Mouse (Mus musculus): ENCODE data around the gene Slc25a51.
"Not testable (repeated sequence)": the region's sequence is repeated elsewhere in the genome, so short reads cannot be mapped to it uniquely, and the experiment has no call there.

Gene Slc25a51

DNA sequence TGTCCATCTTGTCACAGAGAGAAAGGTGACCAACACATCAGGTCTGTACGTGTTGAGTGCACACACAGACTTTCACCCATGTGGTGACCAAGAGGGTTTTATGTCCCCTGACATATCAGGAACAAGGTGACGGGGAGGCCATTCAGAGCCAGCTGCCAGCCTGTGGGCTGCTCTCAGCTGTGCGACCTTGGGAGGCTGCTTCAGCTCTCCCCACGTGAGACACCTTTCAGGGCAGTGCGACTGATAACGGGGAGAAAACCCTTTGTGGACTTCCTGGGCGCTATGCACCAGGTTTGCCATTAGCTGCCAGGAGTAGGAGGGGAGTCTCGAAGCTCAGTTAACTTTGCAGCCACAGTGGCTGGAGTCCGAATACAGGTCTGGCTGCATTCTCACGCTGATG, 14.1 kb upstream of the Slc25a51 start:
- no peak for DNase-seq

DNA sequence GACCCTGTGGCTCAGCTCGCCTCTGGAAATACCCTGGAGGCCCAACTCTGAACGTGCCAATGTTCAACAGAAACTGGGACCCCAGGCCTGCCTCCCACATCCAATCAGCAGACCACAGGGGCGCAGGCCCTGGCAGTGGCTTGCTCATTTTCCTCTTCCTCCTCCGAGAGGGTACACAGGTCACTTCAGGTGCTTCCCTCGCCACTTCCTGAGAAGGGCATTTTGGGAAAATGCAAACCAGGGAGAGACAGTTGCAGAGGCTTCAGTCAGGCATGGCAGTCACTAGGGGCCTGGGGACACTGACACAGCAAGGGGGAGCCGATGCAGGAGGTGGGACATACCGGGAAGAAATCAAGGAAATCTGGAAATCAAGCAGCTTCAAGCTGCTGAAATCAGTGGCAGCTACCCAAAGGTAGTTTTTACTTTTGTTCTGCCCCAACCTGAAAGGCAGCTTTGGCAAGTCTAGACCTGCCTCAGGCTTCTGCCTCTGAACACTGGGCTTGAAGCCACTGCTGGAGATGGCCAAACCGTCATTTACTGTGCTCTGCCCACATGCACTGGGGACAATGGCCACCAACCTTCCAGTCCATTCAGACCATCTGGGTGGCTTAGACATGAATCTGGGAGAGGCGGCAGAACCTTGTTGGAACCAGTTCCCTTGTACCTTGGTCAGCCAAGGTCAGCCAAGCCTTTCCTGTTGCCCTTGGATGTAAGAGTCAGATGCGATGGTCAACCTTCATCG, 13.1 kb upstream of the Slc25a51 start:
- DNase-seq = peak in 1 of 2 experiments; percentile 59

- DNase-seq = no peak
Measured at GRCm38 (mm10) chr4:45420733-45421132, 12.2 kb upstream of the Slc25a51 start.

DNA sequence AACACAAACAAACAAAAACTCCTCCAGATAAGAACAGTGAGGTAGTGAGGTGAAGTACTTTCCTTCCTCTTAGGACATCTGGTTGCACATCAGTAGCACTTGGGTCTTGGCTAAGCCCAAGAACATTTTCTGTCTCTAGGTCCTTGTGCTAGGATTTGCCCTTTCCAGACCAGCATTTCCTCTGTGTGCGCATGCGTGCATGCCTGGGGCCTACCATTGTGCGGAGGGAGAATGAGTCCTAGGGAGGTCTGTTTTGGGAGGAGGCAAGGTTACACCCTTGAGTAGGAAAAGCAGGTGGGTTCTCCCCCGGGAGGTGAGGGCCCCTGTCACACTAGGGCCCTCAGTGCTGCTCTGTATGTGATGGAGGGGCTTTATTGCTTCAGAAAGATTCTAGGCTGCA, 10.5 kb upstream of the Slc25a51 start:
- no peak for DNase-seq

- DNase-seq = peak; percentile 78 to 81
Measured at GRCm38 (mm10) chr4:45418229-45418950, 9.8 kb upstream of the Slc25a51 start.

DNA sequence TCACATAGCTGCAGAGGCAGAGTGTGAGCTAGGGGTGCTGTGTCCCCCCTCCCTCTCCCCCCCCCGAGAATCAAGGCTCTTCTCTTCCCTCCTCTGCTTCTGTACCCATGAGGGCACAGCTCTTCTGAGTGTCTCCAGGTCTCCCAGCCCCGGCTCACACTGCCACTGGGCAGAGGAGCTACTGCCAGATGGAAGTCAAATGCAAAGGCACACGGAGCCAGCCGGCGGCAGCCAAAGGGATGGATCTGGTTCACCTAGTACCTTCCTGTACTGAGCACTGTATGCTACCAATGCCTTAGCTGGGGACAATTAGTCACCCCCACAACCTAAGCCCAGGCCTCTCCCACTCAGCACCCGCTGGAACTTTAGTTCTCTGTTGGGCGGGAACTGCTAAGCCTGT, 7.7 kb upstream of the Slc25a51 start:
- DNase-seq = peak; percentile 56 to 61

GRCm38 (mm10) chr4:45413674-45414338, 5.2 kb upstream of the Slc25a51 start:
- DNase-seq = no peak

- peak in 1 of 2 experiments; percentile 18 for DNase-seq
Measured at GRCm38 (mm10) chr4:45412433-45413192, 4.0 kb upstream of the Slc25a51 start.

DNA sequence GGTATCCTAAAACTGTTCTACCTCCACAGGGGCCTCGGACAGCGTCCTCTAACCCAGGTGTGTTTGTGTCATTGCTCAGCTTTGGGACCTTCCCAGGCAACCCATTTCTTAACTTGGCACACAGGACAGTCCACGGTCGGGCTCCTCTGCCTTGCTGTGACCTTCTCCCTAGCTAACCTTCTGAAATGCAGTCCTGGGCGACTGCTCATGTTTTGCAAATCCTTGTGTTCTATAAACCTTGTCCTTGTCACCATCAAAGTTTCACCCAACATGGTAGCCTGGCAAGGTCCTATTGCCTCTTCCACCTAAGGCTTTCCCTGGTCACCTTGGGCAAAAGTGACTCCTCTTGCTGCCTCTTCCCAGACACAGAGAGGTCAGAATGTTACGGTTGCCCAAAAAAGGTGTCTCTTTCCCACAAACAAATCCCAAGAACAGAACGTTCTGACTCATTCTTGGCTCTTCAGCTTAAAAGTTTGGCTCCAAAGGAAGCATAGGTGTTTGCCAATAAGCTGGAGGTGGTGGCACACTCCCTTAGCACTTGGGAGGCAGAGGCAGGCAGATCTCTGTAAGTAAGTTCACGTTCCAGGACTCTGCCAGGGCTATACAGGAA, 2.7 kb upstream of the Slc25a51 start:
- DNase-seq = no peak

- peak; percentile 68 to 71 for DNase-seq
Measured at GRCm38 (mm10) chr4:45409270-45409669, 704 bp upstream of the Slc25a51 start.

- DNase-seq = no peak
Measured at GRCm38 (mm10) chr4:45407703-45408334, 747 bp downstream of the Slc25a51 start.

- no peak for DNase-seq
Measured at GRCm38 (mm10) chr4:45407001-45407702, 1.4 kb downstream of the Slc25a51 start.

- DNase-seq = no peak
Measured at GRCm38 (mm10) chr4:45406397-45406796, 2.2 kb downstream of the Slc25a51 start.

GRCm38 (mm10) chr4:45405315-45405714, 3.3 kb downstream of the Slc25a51 start:
- no peak for DNase-seq

- DNase-seq = no peak
Measured at GRCm38 (mm10) chr4:45404086-45404485, 4.5 kb downstream of the Slc25a51 start.

- DNase-seq = no peak
Measured at GRCm38 (mm10) chr4:45403499-45403878, 5.1 kb downstream of the Slc25a51 start.

DNA sequence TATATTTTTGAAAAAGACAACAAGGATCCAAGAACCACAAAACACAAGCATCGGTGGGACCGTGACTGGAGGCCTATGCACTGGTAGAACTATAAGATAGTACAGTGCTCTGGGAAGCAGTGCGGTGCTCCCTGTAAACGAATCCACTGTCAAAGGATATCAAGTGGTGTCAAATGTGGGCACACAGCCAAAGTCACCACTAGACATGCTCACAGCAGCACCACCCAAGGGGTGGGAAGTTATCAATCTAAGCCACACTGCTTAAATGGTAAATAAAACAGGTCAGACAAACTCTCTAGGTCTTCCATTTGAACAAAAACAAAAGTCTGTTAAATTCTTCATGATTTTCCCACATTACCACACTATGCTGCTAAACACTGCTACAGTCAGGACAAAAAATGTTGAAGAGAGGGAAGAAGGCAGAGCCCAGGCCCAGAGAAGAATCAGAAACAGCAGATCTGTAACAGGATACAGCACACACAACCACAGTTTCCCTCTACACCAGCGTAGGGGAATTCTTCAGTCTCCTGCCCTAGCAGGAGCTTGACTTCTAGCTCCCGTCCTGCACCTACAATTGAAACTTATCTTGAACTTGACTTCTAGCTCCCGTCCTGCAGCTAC, 5.6 kb downstream of the Slc25a51 start:
- DNase-seq = no peak

DNA sequence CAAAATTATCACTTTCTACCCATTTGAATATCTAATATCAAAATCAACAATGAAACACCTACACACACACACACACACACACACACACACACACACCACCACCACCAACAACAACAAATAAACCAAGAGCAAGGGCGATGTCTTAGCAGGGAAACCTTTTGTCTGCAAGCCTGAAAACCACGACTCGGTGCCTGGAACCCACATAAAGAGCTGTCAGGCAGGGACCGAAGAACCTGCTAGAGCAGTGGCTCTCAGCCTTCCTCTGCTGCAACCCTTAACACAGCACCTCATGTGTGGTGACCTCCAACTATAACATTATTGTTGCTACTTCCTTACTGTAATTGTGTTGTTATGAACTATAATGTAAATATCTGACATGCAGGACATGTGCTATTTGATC, 6.3 kb downstream of the Slc25a51 start:
- DNase-seq = no peak

DNA sequence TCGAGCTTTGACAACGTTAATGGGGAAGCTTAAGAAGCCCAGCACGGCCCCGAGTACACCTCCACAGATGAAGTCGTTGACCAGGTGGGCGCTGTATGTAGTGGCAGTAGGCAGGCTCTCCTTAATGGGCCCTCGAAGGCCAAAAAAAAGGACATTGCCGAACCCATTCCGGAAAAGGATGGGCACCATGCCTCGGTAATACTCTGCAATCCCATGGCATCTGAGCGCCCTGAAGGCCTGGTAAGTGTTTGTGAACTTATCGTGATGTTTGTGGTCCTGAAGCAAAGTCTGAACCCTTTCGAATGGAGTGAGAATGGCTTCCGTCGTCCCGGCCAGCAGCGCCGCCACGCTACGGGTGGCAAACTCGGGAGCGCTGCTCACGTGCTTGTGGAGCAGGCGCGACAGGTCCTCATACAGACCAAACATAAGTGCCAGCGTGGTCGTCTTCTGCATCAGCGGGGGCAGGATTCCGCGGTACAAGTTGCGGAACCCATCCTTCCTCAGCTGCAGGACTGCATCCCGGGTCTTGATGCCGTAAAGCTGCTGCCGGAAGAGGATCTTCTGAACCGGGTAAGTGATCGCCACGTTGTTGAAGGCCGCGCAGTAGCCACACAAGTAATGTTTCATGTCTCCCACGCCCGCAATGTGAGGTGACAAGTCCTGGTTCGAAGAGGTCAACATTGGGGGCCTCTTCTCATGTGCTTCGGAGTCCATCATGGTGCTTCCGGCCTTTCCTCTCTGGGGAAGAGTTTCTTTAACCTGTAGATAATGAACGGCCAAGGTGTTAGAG, 8.9 kb downstream of the Slc25a51 start:
- DNase-seq = no peak

DNA sequence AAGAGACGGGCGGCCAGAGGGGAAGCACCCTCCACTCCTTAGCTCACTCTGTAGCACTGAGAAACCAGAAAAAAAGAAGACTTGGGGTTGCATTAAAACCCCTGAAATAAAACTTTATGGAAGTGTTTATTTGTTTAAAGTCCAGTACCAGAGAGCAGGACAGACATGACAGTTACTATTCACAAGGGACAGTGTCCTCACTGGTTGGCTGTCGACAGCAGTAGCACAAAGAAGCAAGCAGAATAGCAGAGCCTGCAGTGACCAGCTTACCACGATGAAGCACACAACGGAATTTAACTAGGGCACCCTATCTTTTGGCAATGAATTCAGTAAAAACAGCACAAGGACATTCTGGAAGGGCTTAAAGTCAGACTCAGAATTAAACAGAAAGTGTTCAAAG, 10.3 kb downstream of the Slc25a51 start:
- DNase-seq = not testable (repeated sequence)
